Mouse (Mus musculus): ENCODE results near the gene Maco1.

- no peak for TF ChIP-seq POLR2A (IDR thresholded peaks at IDR 0.05; ENCODE audit: control insufficient read depth, extremely low read depth, insufficient read depth, low read length, poor library complexity)
- no peak for TF ChIP-seq CTCF (IDR thresholded peaks at IDR 0.05; ENCODE audit: borderline replicate concordance, control insufficient read depth, extremely low read depth, insufficient read depth, low read length, poor library complexity)
Measured at GRCm38 (mm10) chr4:134871950-134872349, 18.8 kb upstream of the Maco1 start.
